Mouse (Mus musculus): ENCODE results near the gene Irf2.

DNA sequence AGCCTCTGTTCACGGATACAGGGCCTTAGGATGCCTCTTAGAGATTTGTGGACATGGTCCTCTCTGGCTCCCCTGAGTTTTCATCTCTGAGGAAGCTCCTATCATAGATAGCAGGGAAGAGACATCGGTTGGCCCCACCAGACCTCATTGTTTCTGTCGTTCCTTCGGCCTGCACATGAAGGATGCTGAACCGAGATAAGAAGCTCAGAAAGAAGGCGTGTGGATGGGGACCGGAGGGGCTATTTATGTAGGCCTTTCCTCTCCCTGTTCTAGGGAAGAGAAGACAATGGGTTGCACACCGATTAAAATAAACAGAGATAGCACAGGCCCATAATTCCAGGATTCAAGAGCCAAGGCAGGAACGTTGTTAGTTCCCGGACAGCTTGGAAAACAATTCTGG is 2.1 kb upstream of the Irf2 start:
- TF ChIP-seq CTCF (IDR thresholded peaks at IDR 0.05; ENCODE audit: low read depth) (no peak), EP300 (optimal IDR thresholded peaks at IDR 0.05) (no peak)
